Mouse (Mus musculus): ENCODE data around the gene Golph3. TPM values are rescaled to one million over a fixed set of nuclear protein-coding genes. Genes with fewer than 3 reads are reported as not detected.

Golph3 gene
- polyA plus RNA-seq, 1 experiment: 34.2 TPM

- DNase-seq (ENCODE audit: low read depth in 1 of 2, low spot score in 2 of 2): no peak
Measured at GRCm38 (mm10) chr15:12307114-12307513, 14.1 kb upstream of the Golph3 start.

GRCm38 (mm10) chr15:12308539-12308938 lies 12.7 kb upstream of the Golph3 start:
- TF ChIP-seq POLR2A (IDR thresholded peaks at IDR 0.05; ENCODE audit: low read depth, low read length) (no peak), CTCF (IDR thresholded peaks at IDR 0.05; ENCODE audit: extremely low read depth, insufficient read depth, insufficient read length, insufficient replicate concordance) (no peak)
- no peak for DNase-seq (ENCODE audit: low read depth in 1 of 2, low spot score in 2 of 2)
- Histone ChIP-seq H3K27ac (ENCODE audit: insufficient read depth, low read length) (no peak overlapping the region), H3K27me3 (ENCODE audit: control insufficient read depth, insufficient read depth, low read length) (no peaks in the 10 kb centered on the region), H3K4me1 (ENCODE audit: control insufficient read depth, insufficient read depth, insufficient read length) (no peaks in the 10 kb centered on the region), H3K36me3 (ENCODE audit: control insufficient read depth, insufficient read depth, low read length) (no peaks in the 10 kb centered on the region), H3K4me3 (ENCODE audit: extremely low read depth, insufficient read depth, insufficient read length) (no peak overlapping the region)
- WGBS: 88% methylated on average over 5 of the region's 5 CpGs

More at GRCm38 (mm10) chr15:12307114-12307513, 14.1 kb upstream of the Golph3 start:
- 40% methylated on average over 4 of the region's 4 CpGs for WGBS
- no peaks in the 10 kb centered on the region for H3K27me3 ChIP-seq (ENCODE audit: control insufficient read depth, insufficient read depth, low read length)
- no peak overlapping the region for H3K4me3 ChIP-seq (ENCODE audit: extremely low read depth, insufficient read depth, insufficient read length)
- no peaks in the 10 kb centered on the region for H3K4me1 ChIP-seq (ENCODE audit: control insufficient read depth, insufficient read depth, insufficient read length)
- no peaks in the 10 kb centered on the region for H3K36me3 ChIP-seq (ENCODE audit: control insufficient read depth, insufficient read depth, low read length)
- H3K27ac ChIP-seq (ENCODE audit: insufficient read depth, low read length): no peak overlapping the region
- TF ChIP-seq POLR2A (IDR thresholded peaks at IDR 0.05; ENCODE audit: low read depth, low read length): no peak
- TF ChIP-seq CTCF (IDR thresholded peaks at IDR 0.05; ENCODE audit: extremely low read depth, insufficient read depth, insufficient read length, insufficient replicate concordance): no peak

- 51% methylated on average over 4 of the region's 4 CpGs for WGBS
- no peak overlapping the region for H3K27ac ChIP-seq (ENCODE audit: insufficient read depth, low read length)
- H3K4me3 ChIP-seq (ENCODE audit: extremely low read depth, insufficient read depth, insufficient read length): no peak overlapping the region
- H3K36me3 ChIP-seq (ENCODE audit: control insufficient read depth, insufficient read depth, low read length): no peaks in the 10 kb centered on the region
- no peak for DNase-seq (ENCODE audit: low read depth in 1 of 2, low spot score in 2 of 2)
- TF ChIP-seq POLR2A (IDR thresholded peaks at IDR 0.05; ENCODE audit: low read depth, low read length) (no peak), CTCF (IDR thresholded peaks at IDR 0.05; ENCODE audit: extremely low read depth, insufficient read depth, insufficient read length, insufficient replicate concordance) (no peak)
- no peaks in the 10 kb centered on the region for H3K27me3 ChIP-seq (ENCODE audit: control insufficient read depth, insufficient read depth, low read length)
- no peaks in the 10 kb centered on the region for H3K4me1 ChIP-seq (ENCODE audit: control insufficient read depth, insufficient read depth, insufficient read length)
Measured at GRCm38 (mm10) chr15:12310676-12311075, 10.6 kb upstream of the Golph3 start.

- H3K4me1 ChIP-seq (ENCODE audit: control insufficient read depth, insufficient read depth, insufficient read length): no peaks in the 10 kb centered on the region
Measured at GRCm38 (mm10) chr15:12311465-12311864, 9.8 kb upstream of the Golph3 start.

GRCm38 (mm10) chr15:12313255-12313654 lies 8.0 kb upstream of the Golph3 start:
- TF ChIP-seq CTCF (IDR thresholded peaks at IDR 0.05; ENCODE audit: extremely low read depth, insufficient read depth, insufficient read length, insufficient replicate concordance) (no peak), POLR2A (IDR thresholded peaks at IDR 0.05; ENCODE audit: low read depth, low read length) (no peak)
- no peaks in the 10 kb centered on the region for H3K4me1 ChIP-seq (ENCODE audit: control insufficient read depth, insufficient read depth, insufficient read length)
- WGBS: 28% methylated on average over 1 of the region's 1 CpGs

More at GRCm38 (mm10) chr15:12311465-12311864, 9.8 kb upstream of the Golph3 start:
- no peak for DNase-seq (ENCODE audit: low read depth in 1 of 2, low spot score in 2 of 2)
- Histone ChIP-seq H3K36me3 (ENCODE audit: control insufficient read depth, insufficient read depth, low read length) (no peaks in the 10 kb centered on the region), H3K27ac (ENCODE audit: insufficient read depth, low read length) (no peak overlapping the region), H3K27me3 (ENCODE audit: control insufficient read depth, insufficient read depth, low read length) (no peaks in the 10 kb centered on the region), H3K4me3 (ENCODE audit: extremely low read depth, insufficient read depth, insufficient read length) (no peak overlapping the region)
- TF ChIP-seq POLR2A (IDR thresholded peaks at IDR 0.05; ENCODE audit: low read depth, low read length) (no peak), CTCF (IDR thresholded peaks at IDR 0.05; ENCODE audit: extremely low read depth, insufficient read depth, insufficient read length, insufficient replicate concordance) (no peak)
- 75% methylated on average over 7 of the region's 7 CpGs for WGBS

GRCm38 (mm10) chr15:12314584-12314983 lies 6.7 kb upstream of the Golph3 start:
- no peak for DNase-seq (ENCODE audit: low read depth in 1 of 2, low spot score in 2 of 2)
- Histone ChIP-seq H3K4me3 (ENCODE audit: extremely low read depth, insufficient read depth, insufficient read length) (no peak overlapping the region), H3K36me3 (ENCODE audit: control insufficient read depth, insufficient read depth, low read length) (no peaks in the 10 kb centered on the region), H3K27ac (ENCODE audit: insufficient read depth, low read length) (no peak overlapping the region), H3K4me1 (ENCODE audit: control insufficient read depth, insufficient read depth, insufficient read length) (no peaks in the 10 kb centered on the region), H3K27me3 (ENCODE audit: control insufficient read depth, insufficient read depth, low read length) (no peaks in the 10 kb centered on the region; the same call in 1 of the 2 replicates)
- no peak for TF ChIP-seq CTCF (IDR thresholded peaks at IDR 0.05; ENCODE audit: extremely low read depth, insufficient read depth, insufficient read length, insufficient replicate concordance)
- no peak for TF ChIP-seq POLR2A (IDR thresholded peaks at IDR 0.05; ENCODE audit: low read depth, low read length)
- WGBS: 93% methylated on average over 5 of the region's 5 CpGs

More at GRCm38 (mm10) chr15:12313255-12313654, 8.0 kb upstream of the Golph3 start:
- H3K4me3 ChIP-seq (ENCODE audit: extremely low read depth, insufficient read depth, insufficient read length): no peak overlapping the region
- no peaks in the 10 kb centered on the region for H3K36me3 ChIP-seq (ENCODE audit: control insufficient read depth, insufficient read depth, low read length)
- DNase-seq (ENCODE audit: low read depth in 1 of 2, low spot score in 2 of 2): no peak
- no peak overlapping the region for H3K27ac ChIP-seq (ENCODE audit: insufficient read depth, low read length)
- H3K27me3 ChIP-seq (ENCODE audit: control insufficient read depth, insufficient read depth, low read length): no peaks in the 10 kb centered on the region

- no peaks in the 10 kb centered on the region; the same call in 1 of the 2 replicates for H3K27me3 ChIP-seq (ENCODE audit: control insufficient read depth, insufficient read depth, low read length)
- no peak overlapping the region for H3K27ac ChIP-seq (ENCODE audit: insufficient read depth, low read length)
- TF ChIP-seq CTCF (IDR thresholded peaks at IDR 0.05; ENCODE audit: extremely low read depth, insufficient read depth, insufficient read length, insufficient replicate concordance): no peak
- no peak for TF ChIP-seq POLR2A (IDR thresholded peaks at IDR 0.05; ENCODE audit: low read depth, low read length)
- no peak overlapping the region for H3K4me3 ChIP-seq (ENCODE audit: extremely low read depth, insufficient read depth, insufficient read length)
- no peaks in the 10 kb centered on the region for H3K4me1 ChIP-seq (ENCODE audit: control insufficient read depth, insufficient read depth, insufficient read length)
- no peaks in the 10 kb centered on the region for H3K36me3 ChIP-seq (ENCODE audit: control insufficient read depth, insufficient read depth, low read length)
- WGBS: 75% methylated on average over 2 of the region's 2 CpGs
- DNase-seq (ENCODE audit: low read depth in 1 of 2, low spot score in 2 of 2): no peak
Measured at GRCm38 (mm10) chr15:12315996-12316395, 5.3 kb upstream of the Golph3 start.

Measured in spleen, adult 2 months (tissue).